ENCODE assay signal across 34 mouse cellular contexts in the genomic region with DNA sequence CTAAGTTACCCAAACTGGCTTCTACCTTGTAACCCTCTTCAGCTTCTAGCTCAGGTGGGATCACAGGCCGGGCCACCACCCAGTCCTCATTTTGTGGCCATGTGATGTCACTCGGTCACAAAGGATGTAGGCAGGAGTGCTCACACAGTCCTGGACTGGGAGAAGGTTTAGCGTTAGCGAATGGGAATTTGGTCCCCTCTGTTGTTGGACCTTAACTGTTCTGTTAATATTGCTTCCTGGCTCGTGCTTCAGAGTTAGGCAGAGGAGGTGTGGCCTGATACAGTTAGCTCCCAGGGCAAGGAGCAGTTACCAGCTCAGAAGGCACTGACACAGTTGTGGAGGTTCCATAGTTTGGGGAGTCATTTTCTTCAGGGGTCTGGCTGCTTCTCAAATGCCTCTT. TPM values are rescaled to one million over a fixed set of nuclear protein-coding genes. Genes with fewer than 3 reads are reported as not detected.
DNase-seq lines count a peak whose midpoint lies in the region; ATAC-seq lines count a peak whose summit lies in the region.
"Had no signal": no experiment of that assay in that cellular context is flagged by ENCODE, and none has a peak within 500 bp of the region (broad histone marks: within the 10 kb centered on the region; RNA-seq: fewer than 3 reads in every experiment).

No protein-coding gene starts in this region.

- DNase-seq in kidney, adult 8-10 months: peak; percentile 66 to 73
- DNase-seq in midbrain, embryonic 11.5 days (ENCODE audit: low spot score, missing footprints): peak; percentile 41
- no peak for DNase-seq in midbrain, embryonic 14.5 days
- peak; percentile 49 to 77 for DNase-seq in kidney, postnatal 25 days
- DNase-seq in embryo, embryonic 10 days (ENCODE audit: low spot score): no peak
- no peak for DNase-seq in layer of hippocampus, postnatal 14 days (ENCODE audit: low spot score in 2 of 2)
- DNase-seq: adrenal gland, adult 2 months; adrenal gland, postnatal 36 days; cerebellum, adult 18-20 months; cerebellum, postnatal 10 days; gastrocnemius, adult 2 months; gastrocnemius, postnatal 36 days; heart, adult 18-20 months; heart, postnatal 36 days; lung, postnatal 4 days; right cerebral cortex, postnatal 25 days; thymus, adult 18-20 months; thymus, postnatal 36 days had no signal

- no peaks in the 10 kb centered on the region for H3K36me3 ChIP-seq in kidney, embryonic 16.5 days (ENCODE audit: insufficient read depth, low read length)
- H3K36me3 ChIP-seq in midbrain, embryonic 11.5 days (ENCODE audit: control insufficient read depth, insufficient read depth, low read length): no peaks in the 10 kb centered on the region
- no peaks in the 10 kb centered on the region for H3K36me3 ChIP-seq in midbrain, embryonic 14.5 days (ENCODE audit: control insufficient read depth, insufficient read depth, low read length)
- H3K36me3 ChIP-seq: hindbrain, embryonic 12.5 days; midbrain, embryonic 13.5 days had no signal

- no peaks in the 10 kb centered on the region for H3K27me3 ChIP-seq in kidney, embryonic 16.5 days (ENCODE audit: insufficient read depth, low read length)
- no peaks in the 10 kb centered on the region for H3K27me3 ChIP-seq in midbrain, embryonic 11.5 days (ENCODE audit: control insufficient read depth, insufficient read depth, low read length)
- H3K27me3 ChIP-seq in midbrain, embryonic 14.5 days (ENCODE audit: control insufficient read depth, insufficient read depth, low read length): 0 out of 2 replicates have a peak, but pooled peaks cover 5% of the 10 kb centered on the region

- H3K9ac ChIP-seq in kidney, embryonic 16.5 days (replicated peaks; ENCODE audit: low read length): no peak overlapping the region
- H3K9ac ChIP-seq in midbrain, embryonic 11.5 days (ENCODE audit: low read length): no peak overlapping the region
- H3K9ac ChIP-seq in midbrain, embryonic 14.5 days (replicated peaks; ENCODE audit: low read length): no peak overlapping the region
- H3K9ac ChIP-seq: hindbrain, embryonic 12.5 days; liver, embryonic 14.5 days; midbrain, embryonic 13.5 days had no signal

- WGBS in kidney, embryonic 16.5 days: 69% methylated on average over 5 of the region's 5 CpGs
- WGBS in midbrain, embryonic 11.5 days: 82% methylated on average over 5 of the region's 5 CpGs
- WGBS in midbrain, embryonic 14.5 days: 81% methylated on average over 5 of the region's 5 CpGs

- no peak overlapping the region for H3K27ac ChIP-seq in kidney, embryonic 16.5 days (ENCODE audit: low read length)
- no peak overlapping the region for H3K27ac ChIP-seq in midbrain, embryonic 11.5 days (ENCODE audit: low read depth, low read length)
- no peak overlapping the region for H3K27ac ChIP-seq in midbrain, embryonic 14.5 days (replicated peaks; ENCODE audit: low read depth, low read length)
- H3K27ac ChIP-seq: gastrocnemius, adult 2 months; hindbrain, embryonic 12.5 days; hindbrain, postnatal 0 days; liver, embryonic 14.5 days; midbrain, embryonic 13.5 days; stomach, postnatal 0 days had no signal

- no peaks in the 10 kb centered on the region for H3K9me3 ChIP-seq in kidney, embryonic 16.5 days (ENCODE audit: low read length)
- H3K9me3 ChIP-seq in midbrain, embryonic 11.5 days (ENCODE audit: control insufficient read depth, low read length): no peaks in the 10 kb centered on the region
- H3K9me3 ChIP-seq in midbrain, embryonic 14.5 days (ENCODE audit: control insufficient read depth, low read length): no peaks in the 10 kb centered on the region
- H3K9me3 ChIP-seq: hindbrain, embryonic 12.5 days; megakaryocyte, embryonic 14.5 days; midbrain, embryonic 13.5 days had no signal

- peaks cover under 1% of the 10 kb centered on the region for H3K4me1 ChIP-seq in kidney, embryonic 16.5 days (ENCODE audit: insufficient read depth, low read length)
- H3K4me1 ChIP-seq in midbrain, embryonic 11.5 days (ENCODE audit: control insufficient read depth, insufficient read depth, low read length): no peaks in the 10 kb centered on the region
- no peaks in the 10 kb centered on the region for H3K4me1 ChIP-seq in midbrain, embryonic 14.5 days (ENCODE audit: control insufficient read depth, insufficient read depth, low read length)
- H3K4me1 ChIP-seq: hindbrain, embryonic 12.5 days; midbrain, embryonic 13.5 days had no signal

- H3K4me3 ChIP-seq in kidney, embryonic 16.5 days (ENCODE audit: low read length): no peak overlapping the region
- H3K4me3 ChIP-seq in midbrain, embryonic 11.5 days (ENCODE audit: low read depth, low read length): no peak overlapping the region
- H3K4me3 ChIP-seq in midbrain, embryonic 14.5 days (replicated peaks; ENCODE audit: low read depth, low read length): no peak overlapping the region
- H3K4me3 ChIP-seq: erythroblast, embryonic 14.5 days; gastrocnemius, adult 2 months; hindbrain, embryonic 12.5 days; megakaryocyte, embryonic 14.5 days; midbrain, embryonic 13.5 days had no signal

- H3K4me2 ChIP-seq in kidney, embryonic 16.5 days (replicated peaks; ENCODE audit: low read depth, low read length): no peak overlapping the region
- no peak overlapping the region for H3K4me2 ChIP-seq in midbrain, embryonic 11.5 days
- no peak overlapping the region for H3K4me2 ChIP-seq in midbrain, embryonic 14.5 days (ENCODE audit: low read length)
- H3K4me2 ChIP-seq: heart, embryonic 11.5 days; hindbrain, embryonic 12.5 days; midbrain, embryonic 13.5 days had no signal

- ATAC-seq in kidney, embryonic 16.5 days (ENCODE audit: low FRiP score, low TSS enrichment): no peak
- ATAC-seq in midbrain, embryonic 11.5 days (ENCODE audit: low FRiP score): no peak
- ATAC-seq in midbrain, embryonic 14.5 days (ENCODE audit: low FRiP score, low TSS enrichment): no peak
- ATAC-seq: activated CD4-positive, CD25-positive, alpha-beta regulatory T cell, adult 4 months; forebrain, embryonic 16.5 days; hindbrain, postnatal 0 days; lung, postnatal 0 days; midbrain, embryonic 13.5 days had no signal

RNA-seq across cellular contexts. Expression of a gene that starts 13.3 kb away (rescaled TPM):
- 81.9 and 86.7 TPM in 2 replicates for polyA plus RNA-seq in kidney, embryonic 16.5 days (2015; fragmentation: Nextera tagmentation; extraction: Ambion mirVana)
- 12.2 and 12.5 TPM in 2 replicates for polyA plus RNA-seq in midbrain, embryonic 11.5 days (2014; fragmentation: Nextera tagmentation; extraction: Ambion mirVana)
- polyA plus RNA-seq in midbrain, embryonic 14.5 days (2014; fragmentation: Nextera tagmentation; extraction: Ambion mirVana): 5.2 and 8.7 TPM in 2 replicates
- 1 to 10 TPM; 6.4 TPM for total RNA-seq in layer of hippocampus, postnatal 14 days (2021)
- total RNA-seq: common myeloid progenitor, adult 5-6 weeks had no signal
- polyA plus RNA-seq: activated CD4-positive, CD25-positive, alpha-beta regulatory T cell, adult 4 months had no signal

RNA-seq across cellular contexts. Expression of a gene that starts 23.8 kb away (rescaled TPM):
- polyA plus RNA-seq in kidney, embryonic 16.5 days (2015; fragmentation: Nextera tagmentation; extraction: Ambion mirVana): 58.8 and 64.3 TPM in 2 replicates
- polyA plus RNA-seq in midbrain, embryonic 11.5 days (2014; fragmentation: Nextera tagmentation; extraction: Ambion mirVana): 33.0 and 34.7 TPM in 2 replicates
- 35.3 and 38.1 TPM in 2 replicates for polyA plus RNA-seq in midbrain, embryonic 14.5 days (2014; fragmentation: Nextera tagmentation; extraction: Ambion mirVana)
- total RNA-seq in layer of hippocampus, postnatal 14 days (2021): 10 to 100 TPM; 37.1 to 40.2 TPM

RNA-seq across cellular contexts. Expression of a gene that starts 28.6 kb away (rescaled TPM):
- 11.5 and 11.8 TPM in 2 replicates for polyA plus RNA-seq in kidney, embryonic 16.5 days (2015; fragmentation: Nextera tagmentation; extraction: Ambion mirVana)
- 4.6 and 6.4 TPM in 2 replicates for polyA plus RNA-seq in midbrain, embryonic 11.5 days (2014; fragmentation: Nextera tagmentation; extraction: Ambion mirVana)
- 31.1 and 43.4 TPM in 2 replicates for polyA plus RNA-seq in midbrain, embryonic 14.5 days (2014; fragmentation: Nextera tagmentation; extraction: Ambion mirVana)
- total RNA-seq in layer of hippocampus, postnatal 14 days (2021): 10 to 100 TPM; 57.8 to 62.7 TPM
- total RNA-seq: common myeloid progenitor, adult 5-6 weeks; gastrocnemius, adult 2 months; gastrocnemius, postnatal 36 days; heart, adult 18-20 months; heart, postnatal 36 days; monocyte, adult 5-6 weeks; neutrophil, adult 5-6 weeks had no signal
- polyA plus RNA-seq: activated CD4-positive, CD25-positive, alpha-beta regulatory T cell, adult 4 months; erythroblast, embryonic 14.5 days; spleen, adult 2 months had no signal

RNA-seq across cellular contexts. Expression of a gene that starts 35.0 kb away (rescaled TPM):
- 127 and 146 TPM in 2 replicates for polyA plus RNA-seq in kidney, embryonic 16.5 days (2015; fragmentation: Nextera tagmentation; extraction: Ambion mirVana)
- 83.0 and 87.2 TPM in 2 replicates for polyA plus RNA-seq in midbrain, embryonic 11.5 days (2014; fragmentation: Nextera tagmentation; extraction: Ambion mirVana)
- polyA plus RNA-seq in midbrain, embryonic 14.5 days (2014; fragmentation: Nextera tagmentation; extraction: Ambion mirVana): 71.6 and 84.1 TPM in 2 replicates
- 10 to 100 TPM; 50.0 to 63.2 TPM for total RNA-seq in layer of hippocampus, postnatal 14 days (2021)

RNA-seq across cellular contexts. Expression of a gene that starts 43.6 kb away (rescaled TPM):
- 29.2 and 31.3 TPM in 2 replicates for polyA plus RNA-seq in kidney, embryonic 16.5 days (2015; fragmentation: Nextera tagmentation; extraction: Ambion mirVana)
- 15.3 and 17.5 TPM in 2 replicates for polyA plus RNA-seq in midbrain, embryonic 11.5 days (2014; fragmentation: Nextera tagmentation; extraction: Ambion mirVana)
- 5.6 and 5.9 TPM in 2 replicates for polyA plus RNA-seq in midbrain, embryonic 14.5 days (2014; fragmentation: Nextera tagmentation; extraction: Ambion mirVana)
- 1 to 10 TPM; 1.0 to 1.8 TPM for total RNA-seq in layer of hippocampus, postnatal 14 days (2021)
- total RNA-seq: monocyte, adult 5-6 weeks; neutrophil, adult 5-6 weeks had no signal
- polyA plus RNA-seq: erythroblast, embryonic 14.5 days had no signal

Comparison
In these comparisons a context has a peak if more than half of its experiments do, and no peak if none do; other contexts are left out.
1. DNase-seq: peak in kidney, adult 8-10 months (2 of 2), midbrain, embryonic 11.5 days (single experiment) and kidney, postnatal 25 days (2 of 2); none in midbrain, embryonic 14.5 days (single experiment), embryo, embryonic 10 days (single experiment) and layer of hippocampus, postnatal 14 days (0 of 2).